8 mouse cellular contexts compared by ENCODE assay signal in genomic region chr11:63952743-63953191, GRCm38 (mm10). TPM values are rescaled to one million over a fixed set of nuclear protein-coding genes. Genes with fewer than 3 reads are reported as not detected.
DNase-seq lines count a peak whose midpoint lies in the region; ATAC-seq and TF ChIP-seq lines count a peak whose summit lies in the region.
"Had no signal": no experiment of that assay in that cellular context is flagged by ENCODE, and none has a peak within 500 bp of the region (broad histone marks: within the 10 kb centered on the region; RNA-seq: fewer than 3 reads in every experiment).

No protein-coding gene starts in this region.

- peaks cover 80% of the 10 kb centered on the region for H3K27me3 ChIP-seq in midbrain, embryonic 10.5 days (ENCODE audit: low read depth, poor library complexity, severe bottlenecking)
- H3K27me3 ChIP-seq in midbrain, embryonic 16.5 days (ENCODE audit: control insufficient read depth, insufficient read depth, low read depth, low read length) = no peaks in the 10 kb centered on the region
- no peaks in the 10 kb centered on the region for H3K27me3 ChIP-seq in myocyte (ENCODE audit: control insufficient read depth, insufficient read depth, insufficient read length)

- peak overlapping the region; percentile 80 for H3K27ac ChIP-seq in midbrain, embryonic 10.5 days (replicated peaks)
- no peak overlapping the region for H3K27ac ChIP-seq in midbrain, embryonic 16.5 days (ENCODE audit: low read length)

- peaks cover 56% of the 10 kb centered on the region for H3K4me1 ChIP-seq in midbrain, embryonic 10.5 days
- peaks cover 14% of the 10 kb centered on the region; the same call in 1 of the 2 replicates for H3K4me1 ChIP-seq in midbrain, embryonic 16.5 days (ENCODE audit: control insufficient read depth, insufficient read depth, low read length)

- no peaks in the 10 kb centered on the region for H3K79me2 ChIP-seq in myocyte (ENCODE audit: control insufficient read depth, insufficient read depth)

- no peak for TF ChIP-seq POLR2A in myocyte (IDR thresholded peaks at IDR 0.05; ENCODE audit: insufficient read length, low read depth)

- no peaks in the 10 kb centered on the region for H3K9me3 ChIP-seq in midbrain, embryonic 10.5 days (replicated peaks)
- H3K9me3 ChIP-seq in midbrain, embryonic 16.5 days (replicated peaks; ENCODE audit: control insufficient read depth, low read length, poor library complexity, severe bottlenecking) = no peaks in the 10 kb centered on the region

- WGBS in midbrain, embryonic 10.5 days = 21% methylated on average over 4 of the region's 4 CpGs
- 12% methylated on average over 4 of the region's 4 CpGs for WGBS in midbrain, embryonic 16.5 days

- no peak overlapping the region for H3K9ac ChIP-seq in midbrain, embryonic 16.5 days (ENCODE audit: low read depth, low read length)
- H3K9ac ChIP-seq: liver, postnatal 0 days had no signal

- no peak for ATAC-seq in midbrain, embryonic 16.5 days

- no peaks in the 10 kb centered on the region for H3K36me3 ChIP-seq in midbrain, embryonic 10.5 days
- no peaks in the 10 kb centered on the region for H3K36me3 ChIP-seq in midbrain, embryonic 16.5 days (ENCODE audit: control insufficient read depth, insufficient read depth, low read length)
- H3K36me3 ChIP-seq in myocyte (ENCODE audit: control insufficient read depth, insufficient read depth) = no peaks in the 10 kb centered on the region

- H3ac ChIP-seq in myocyte (ENCODE audit: control insufficient read depth, insufficient read length) = no peak overlapping the region

- peak overlapping the region; percentile 47 for H3K4me3 ChIP-seq in midbrain, embryonic 10.5 days
- no peak overlapping the region for H3K4me3 ChIP-seq in midbrain, embryonic 16.5 days (ENCODE audit: low read depth, low read length)
- peak overlapping the region; percentile 11 for H3K4me3 ChIP-seq in myocyte

- DNase-seq in midbrain, embryonic 10.5 days (ENCODE audit: low spot score) = peak; percentile 44
- DNase-seq in embryo, embryonic 10 days (ENCODE audit: low spot score) = peak; percentile 55
- DNase-seq in forelimb bud, embryonic 11.5 days (ENCODE audit: low read depth, low spot score) = peak; percentile 23
- no peak for DNase-seq in adrenal gland, postnatal 36 days
- DNase-seq in gastrocnemius, adult 18-20 months (ENCODE audit: low spot score) = no peak

- no peak overlapping the region; the same call in 1 of the 2 replicates for H3K4me2 ChIP-seq in midbrain, embryonic 16.5 days (ENCODE audit: low read length)
- H3K4me2 ChIP-seq in myocyte (ENCODE audit: low read depth) = peak overlapping the region; percentile 71

TF ChIP-seq in myocyte, 11 proteins besides CTCF, POLR2A, EP300 and RAD21:
- TF ChIP-seq E2F4 (IDR thresholded peaks at IDR 0.05; ENCODE audit: insufficient read depth) (no peak), TCF12 (IDR thresholded peaks at IDR 0.05; ENCODE audit: insufficient read depth, poor library complexity, severe bottlenecking) (no peak), TCF3 (IDR thresholded peaks at IDR 0.05; ENCODE audit: insufficient read length, low read depth) (no peak), MAX (IDR thresholded peaks at IDR 0.05; ENCODE audit: low read depth) (no peak), MYOG (IDR thresholded peaks at IDR 0.05; ENCODE audit: control insufficient read depth in 1 of 3, insufficient read depth in 1 of 3, insufficient read length in 2 of 3, low read depth in 2 of 3) (no peak)
TF ChIP-seq in myocyte: peak in this region for 0.

RNA-seq across cellular contexts. Expression of gene Hs3st3b1, which starts 30.7 kb away (rescaled TPM):
- polyA plus RNA-seq in midbrain, embryonic 10.5 days (2016; fragmentation: Nextera tagmentation; extraction: Ambion mirVana) = 15.6 and 19.4 TPM in 2 replicates
- 9.4 and 15.4 TPM in 2 replicates for polyA plus RNA-seq in midbrain, embryonic 16.5 days (2015; fragmentation: Nextera tagmentation; extraction: Ambion mirVana)
- polyA plus RNA-seq in myocyte (2012; fragmentation: generic; extraction: Trizol) = 0.84 TPM
- total RNA-seq in adrenal gland, postnatal 36 days (2021) = 1 to 10 TPM; 2.0 to 2.3 TPM
- total RNA-seq in gastrocnemius, adult 18-20 months (2021) = under 1 TPM; 0.25 to 0.31 TPM

Comparison
In these comparisons a context has a peak if more than half of its experiments do, and no peak if none do; other contexts are left out.
1. DNase-seq: peak in midbrain, embryonic 10.5 days (single experiment), embryo, embryonic 10 days (single experiment) and forelimb bud, embryonic 11.5 days (single experiment); none in adrenal gland, postnatal 36 days (0 of 2) and gastrocnemius, adult 18-20 months (single experiment).